In genomic region chr10:69753464-69753863, GRCm38 (mm10) we compare ENCODE assay signal across 14 mouse cellular contexts.
DNase-seq lines count a peak whose midpoint lies in the region; ATAC-seq and TF ChIP-seq lines count a peak whose summit lies in the region.
"Had no signal": no experiment of that assay in that cellular context is flagged by ENCODE, and none has a peak within 500 bp of the region (broad histone marks: within the 10 kb centered on the region; RNA-seq: fewer than 3 reads in every experiment).

No protein-coding gene starts in this region.

- no peak overlapping the region for H3K27ac ChIP-seq in embryonic facial prominence, embryonic 14.5 days (replicated peaks; ENCODE audit: low read depth, low read length)
- no peak overlapping the region for H3K27ac ChIP-seq in embryonic facial prominence, embryonic 10.5 days (replicated peaks)
- no peak overlapping the region for H3K27ac ChIP-seq in kidney, adult 2 months (ENCODE audit: insufficient read depth, low read depth, low read length)
- no peak overlapping the region for H3K27ac ChIP-seq in neural tube, embryonic 15.5 days (replicated peaks)
- no peak overlapping the region for H3K27ac ChIP-seq in neural tube, embryonic 11.5 days (ENCODE audit: low read depth, low read length)
- H3K27ac ChIP-seq: heart, adult 2 months; intestine, embryonic 15.5 days had no signal

- no peaks in the 10 kb centered on the region for H3K36me3 ChIP-seq in embryonic facial prominence, embryonic 14.5 days (ENCODE audit: control insufficient read depth, insufficient read depth, low read length)
- no peaks in the 10 kb centered on the region for H3K36me3 ChIP-seq in embryonic facial prominence, embryonic 10.5 days (replicated peaks)
- H3K36me3 ChIP-seq in kidney, adult 2 months (ENCODE audit: control insufficient read depth, insufficient read depth, low read length) = no peaks in the 10 kb centered on the region
- H3K36me3 ChIP-seq in neural tube, embryonic 15.5 days = no peaks in the 10 kb centered on the region
- H3K36me3 ChIP-seq in neural tube, embryonic 11.5 days (ENCODE audit: control insufficient read depth, insufficient read depth, low read length) = no peaks in the 10 kb centered on the region
- H3K36me3 ChIP-seq: intestine, embryonic 15.5 days had no signal

- no peak overlapping the region for H3K4me2 ChIP-seq in embryonic facial prominence, embryonic 14.5 days (ENCODE audit: low read depth, low read length)
- H3K4me2 ChIP-seq in neural tube, embryonic 15.5 days = no peak overlapping the region
- no peak overlapping the region for H3K4me2 ChIP-seq in neural tube, embryonic 11.5 days (ENCODE audit: low read depth)
- H3K4me2 ChIP-seq: intestine, embryonic 15.5 days had no signal

- intact Hi-C loops in left cerebral cortex, postnatal 36 days (cut with DNase I) = no loop called here

- DNase-seq in embryonic facial prominence, embryonic 14.5 days (ENCODE audit: low spot score) = peak; percentile 41
- DNase-seq in embryonic facial prominence, embryonic 10.5 days (ENCODE audit: low spot score) = no peak
- peak; percentile 30 for DNase-seq in kidney, adult 2 months
- no peak for DNase-seq in kidney, adult 11 months
- peak; percentile 23 for DNase-seq in neural tube, embryonic 10.5 days (ENCODE audit: extremely low spot score, low spot score)
- DNase-seq in neural tube, embryonic 11.5 days (ENCODE audit: low spot score) = peak; percentile 36
- no peak for DNase-seq in left cerebral cortex, postnatal 36 days (ENCODE audit: low spot score in 2 of 2)
- DNase-seq: layer of hippocampus, postnatal 36 days; liver; lung, postnatal 14 days; thymus, adult 18-20 months had no signal

- TF ChIP-seq POLR2A in kidney, adult 2 months (IDR thresholded peaks at IDR 0.05; ENCODE audit: low read depth, low read length) = no peak

- ATAC-seq in embryonic facial prominence, embryonic 14.5 days (ENCODE audit: low read depth) = no peak
- no peak for ATAC-seq in neural tube, embryonic 15.5 days (ENCODE audit: low FRiP score)
- ATAC-seq in neural tube, embryonic 11.5 days (ENCODE audit: insufficient read depth, low FRiP score, low TSS enrichment) = no peak
- ATAC-seq: intestine, embryonic 15.5 days had no signal

- no peaks in the 10 kb centered on the region for H3K9me3 ChIP-seq in embryonic facial prominence, embryonic 14.5 days (ENCODE audit: control insufficient read depth, low read length)
- H3K9me3 ChIP-seq in embryonic facial prominence, embryonic 10.5 days = no peaks in the 10 kb centered on the region
- H3K9me3 ChIP-seq in neural tube, embryonic 15.5 days (replicated peaks) = no peaks in the 10 kb centered on the region
- no peaks in the 10 kb centered on the region for H3K9me3 ChIP-seq in neural tube, embryonic 11.5 days (ENCODE audit: control insufficient read depth, low read length)
- H3K9me3 ChIP-seq: intestine, embryonic 15.5 days had no signal

- 77% methylated on average over 11 of the region's 11 CpGs for WGBS in embryonic facial prominence, embryonic 14.5 days
- WGBS in embryonic facial prominence, embryonic 10.5 days = 90% methylated on average over 11 of the region's 11 CpGs
- WGBS in kidney, adult 2 months = 71% methylated on average over 11 of the region's 11 CpGs
- 60% methylated on average over 11 of the region's 11 CpGs for WGBS in neural tube, embryonic 15.5 days
- WGBS in neural tube, embryonic 11.5 days = 74% methylated on average over 11 of the region's 11 CpGs

- no peak overlapping the region for H3K4me3 ChIP-seq in embryonic facial prominence, embryonic 14.5 days (ENCODE audit: low read depth, low read length)
- H3K4me3 ChIP-seq in embryonic facial prominence, embryonic 10.5 days = no peak overlapping the region
- H3K4me3 ChIP-seq in kidney, adult 2 months (ENCODE audit: insufficient read depth, low read depth, low read length) = no peak overlapping the region
- no peak overlapping the region for H3K4me3 ChIP-seq in neural tube, embryonic 15.5 days (replicated peaks)
- H3K4me3 ChIP-seq in neural tube, embryonic 11.5 days (ENCODE audit: low read depth, low read length) = no peak overlapping the region
- H3K4me3 ChIP-seq: heart, adult 2 months; intestine, embryonic 15.5 days had no signal

- 0 out of 2 replicates have a peak, but pooled peaks cover 3% of the 10 kb centered on the region for H3K4me1 ChIP-seq in embryonic facial prominence, embryonic 14.5 days (ENCODE audit: control insufficient read depth, insufficient read depth, low read length)
- peaks cover 7% of the 10 kb centered on the region for H3K4me1 ChIP-seq in embryonic facial prominence, embryonic 10.5 days
- no peaks in the 10 kb centered on the region for H3K4me1 ChIP-seq in kidney, adult 2 months (ENCODE audit: control insufficient read depth, insufficient read depth, low read length)
- H3K4me1 ChIP-seq in neural tube, embryonic 15.5 days = peaks cover 36% of the 10 kb centered on the region
- no peaks in the 10 kb centered on the region for H3K4me1 ChIP-seq in neural tube, embryonic 11.5 days (ENCODE audit: control insufficient read depth, insufficient read depth, low read length)
- H3K4me1 ChIP-seq: intestine, embryonic 15.5 days had no signal

- no peaks in the 10 kb centered on the region for H3K27me3 ChIP-seq in embryonic facial prominence, embryonic 14.5 days (replicated peaks; ENCODE audit: control insufficient read depth, insufficient read depth, low read length)
- H3K27me3 ChIP-seq in embryonic facial prominence, embryonic 10.5 days (replicated peaks; ENCODE audit: low read depth, poor library complexity, severe bottlenecking) = no peaks in the 10 kb centered on the region
- no peaks in the 10 kb centered on the region for H3K27me3 ChIP-seq in kidney, adult 2 months (replicated peaks; ENCODE audit: control insufficient read depth, insufficient read depth, low read length)
- H3K27me3 ChIP-seq in neural tube, embryonic 15.5 days (replicated peaks) = no peaks in the 10 kb centered on the region
- H3K27me3 ChIP-seq in neural tube, embryonic 11.5 days (ENCODE audit: control insufficient read depth, insufficient read depth, low read length) = no peaks in the 10 kb centered on the region
- H3K27me3 ChIP-seq: intestine, embryonic 15.5 days had no signal

- TF ChIP-seq CTCF in kidney, adult 2 months (conservative IDR thresholded peaks at IDR 0.05; ENCODE audit: insufficient read depth, insufficient read length, low read depth, low read length) = no peak

- H3K9ac ChIP-seq in embryonic facial prominence, embryonic 14.5 days (ENCODE audit: low read depth, low read length) = no peak overlapping the region
- H3K9ac ChIP-seq in neural tube, embryonic 15.5 days (replicated peaks) = no peak overlapping the region
- no peak overlapping the region for H3K9ac ChIP-seq in neural tube, embryonic 11.5 days (ENCODE audit: low read length)
- H3K9ac ChIP-seq: intestine, embryonic 15.5 days had no signal

Comparison
In these comparisons a context has a peak if more than half of its experiments do, and no peak if none do; other contexts are left out.
1. DNase-seq: peak in embryonic facial prominence, embryonic 14.5 days (single experiment), kidney, adult 2 months (single experiment), neural tube, embryonic 10.5 days (single experiment) and neural tube, embryonic 11.5 days (single experiment); none in embryonic facial prominence, embryonic 10.5 days (single experiment), kidney, adult 11 months (single experiment) and left cerebral cortex, postnatal 36 days (0 of 2).